ENCODE assay signal across 9 mouse cellular contexts in the genomic region with DNA sequence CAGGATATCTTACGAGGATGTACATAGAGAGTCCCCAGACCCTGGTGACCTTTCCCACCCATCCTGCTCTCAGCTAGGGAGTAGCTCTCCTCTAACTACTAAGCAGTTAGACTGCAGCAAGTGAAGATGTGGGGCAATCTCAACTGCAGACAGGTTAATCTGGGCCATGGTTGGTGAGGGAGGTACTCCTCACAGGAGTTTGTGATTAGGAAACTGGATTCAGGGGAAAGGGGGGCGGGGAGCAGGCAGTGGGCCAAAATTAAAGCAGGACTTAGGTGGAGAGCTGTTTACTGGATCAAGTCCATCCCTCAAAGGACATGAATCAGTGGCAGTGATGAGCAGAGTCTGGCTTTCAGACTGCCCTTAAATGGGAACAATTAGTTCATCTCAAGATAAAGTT.
DNase-seq lines count a peak whose midpoint lies in the region; ATAC-seq and TF ChIP-seq lines count a peak whose summit lies in the region.
"Had no signal": no experiment of that assay in that cellular context is flagged by ENCODE, and none has a peak within 500 bp of the region (broad histone marks: within the 10 kb centered on the region; RNA-seq: fewer than 3 reads in every experiment).

No protein-coding gene starts in this region.

- peak; percentile 21; the same call in 1 of the 2 replicates for ATAC-seq in lung, embryonic 14.5 days (ENCODE audit: insufficient read depth)
- no peak for ATAC-seq in midbrain, embryonic 15.5 days (replicated peaks)

- no peak for TF ChIP-seq CTCF in lung, embryonic 14.5 days (IDR thresholded peaks at IDR 0.05; ENCODE audit: low read depth)
- no peak for TF ChIP-seq CTCF in kidney, adult 2 months (conservative IDR thresholded peaks at IDR 0.05; ENCODE audit: insufficient read depth, insufficient read length, low read depth, low read length)

- no peak overlapping the region for H3K9ac ChIP-seq in lung, embryonic 14.5 days
- no peak overlapping the region for H3K9ac ChIP-seq in midbrain, embryonic 15.5 days
- H3K9ac ChIP-seq: stomach, embryonic 15.5 days had no signal

- intact Hi-C loops in gastrocnemius, postnatal 14 days (cut with DNase I; ENCODE audit: low total_unique reads): no loop called here

- H3K9me3 ChIP-seq in lung, embryonic 14.5 days (ENCODE audit: low read depth, low read length): no peaks in the 10 kb centered on the region
- H3K9me3 ChIP-seq in midbrain, embryonic 15.5 days: no peaks in the 10 kb centered on the region
- H3K9me3 ChIP-seq: stomach, embryonic 15.5 days had no signal

- no peaks in the 10 kb centered on the region for H3K27me3 ChIP-seq in lung, embryonic 14.5 days (ENCODE audit: insufficient read depth, low read length)
- no peaks in the 10 kb centered on the region for H3K27me3 ChIP-seq in kidney, adult 2 months (replicated peaks; ENCODE audit: control insufficient read depth, insufficient read depth, low read length)
- H3K27me3 ChIP-seq in midbrain, embryonic 15.5 days (replicated peaks): no peaks in the 10 kb centered on the region
- H3K27me3 ChIP-seq: stomach, embryonic 15.5 days had no signal

- no peak overlapping the region for H3K27ac ChIP-seq in lung, embryonic 14.5 days (ENCODE audit: low read depth)
- no peak overlapping the region for H3K27ac ChIP-seq in kidney, adult 2 months (ENCODE audit: insufficient read depth, low read depth, low read length)
- H3K27ac ChIP-seq in midbrain, embryonic 15.5 days: no peak overlapping the region
- H3K27ac ChIP-seq: stomach, embryonic 15.5 days had no signal

- no peaks in the 10 kb centered on the region for H3K4me1 ChIP-seq in lung, embryonic 14.5 days (ENCODE audit: insufficient read depth)
- peaks cover 4% of the 10 kb centered on the region for H3K4me1 ChIP-seq in kidney, adult 2 months (ENCODE audit: control insufficient read depth, insufficient read depth, low read length)
- H3K4me1 ChIP-seq in midbrain, embryonic 15.5 days: no peaks in the 10 kb centered on the region

- no peak overlapping the region for H3K4me3 ChIP-seq in lung, embryonic 14.5 days (ENCODE audit: low read depth, low read length)
- H3K4me3 ChIP-seq in kidney, adult 2 months (ENCODE audit: insufficient read depth, low read depth, low read length): no peak overlapping the region
- H3K4me3 ChIP-seq in midbrain, embryonic 15.5 days: no peak overlapping the region
- H3K4me3 ChIP-seq: stomach, embryonic 15.5 days had no signal

- no peak overlapping the region for H3K4me2 ChIP-seq in lung, embryonic 14.5 days
- H3K4me2 ChIP-seq in midbrain, embryonic 15.5 days: no peak overlapping the region
- H3K4me2 ChIP-seq: stomach, embryonic 15.5 days had no signal

- peak; percentile 15 for DNase-seq in lung, embryonic 14.5 days
- no peak for DNase-seq in lung, postnatal 36 days
- peak; percentile 33 for DNase-seq in gastrocnemius, postnatal 14 days
- DNase-seq in kidney, adult 2 months: peak; percentile 82
- peak; percentile 26 for DNase-seq in ovary, postnatal 36 days (ENCODE audit: low spot score)
- no peak for DNase-seq in left cerebral cortex, adult 8-10 months (ENCODE audit: low spot score in 2 of 2)
- no peak for DNase-seq in B cell, adult 2 months

- WGBS in lung, embryonic 14.5 days: 67% methylated on average over 2 of the region's 2 CpGs
- WGBS in kidney, adult 2 months: 54% methylated on average over 2 of the region's 2 CpGs
- WGBS in midbrain, embryonic 15.5 days: 87% methylated on average over 2 of the region's 2 CpGs

- H3K36me3 ChIP-seq in lung, embryonic 14.5 days (ENCODE audit: insufficient read depth): no peaks in the 10 kb centered on the region
- no peaks in the 10 kb centered on the region for H3K36me3 ChIP-seq in kidney, adult 2 months (ENCODE audit: control insufficient read depth, insufficient read depth, low read length)
- H3K36me3 ChIP-seq in midbrain, embryonic 15.5 days (replicated peaks): no peaks in the 10 kb centered on the region
- H3K36me3 ChIP-seq: stomach, embryonic 15.5 days had no signal

- TF ChIP-seq POLR2A in kidney, adult 2 months (IDR thresholded peaks at IDR 0.05; ENCODE audit: low read depth, low read length): no peak

Comparison
In these comparisons a context has a peak if more than half of its experiments do, and no peak if none do; other contexts are left out.
1. DNase-seq: peak in lung, embryonic 14.5 days (single experiment), gastrocnemius, postnatal 14 days (single experiment), kidney, adult 2 months (single experiment) and ovary, postnatal 36 days (single experiment); none in lung, postnatal 36 days (single experiment), left cerebral cortex, adult 8-10 months (0 of 2) and B cell, adult 2 months (0 of 2).